Mouse (Mus musculus) kidney, embryonic 14.5 days (tissue): ENCODE measurements around the gene Wfdc1. TPM values are rescaled to one million over a fixed set of nuclear protein-coding genes. Genes with fewer than 3 reads are reported as not detected.
A peak's percentile ranks its signal among the peaks of the same experiment; 100 is the strongest.

Experiments
- ATAC-seq: fragments of 200-750 bp; cut with Nextera tagmentation; 2 replicates; pipeline ENCODE4 v1.8.0; 2017; ENCODE audit warnings: moderate number of reproducible peaks, mild to moderate bottlenecking, moderate TSS enrichment, moderate library complexity; ENCODE audit not compliant: low FRiP score, low TSS enrichment
- H3K27ac ChIP-seq: fragments of 300-500 bp; sonication (generic); 2 replicates; pipeline ENCODE4 v1.5.1; 2014; ENCODE audit warnings: low read depth, mild to moderate bottlenecking, low read length, moderate library complexity, mixed read lengths
- H3K27me3 ChIP-seq: fragments of 300-500 bp; sonication (generic); 2 replicates; pipeline ENCODE4 v1.6.1; 2014; ENCODE audit warnings: mild to moderate bottlenecking, low read length; ENCODE audit not compliant: control insufficient read depth, insufficient read depth
- H3K36me3 ChIP-seq: fragments of 300-500 bp; sonication (generic); 2 replicates; pipeline ENCODE4 v1.6.1; 2014; ENCODE audit warnings: low read length, mixed read lengths; ENCODE audit not compliant: control insufficient read depth, insufficient read depth
- H3K4me1 ChIP-seq: fragments of 300-500 bp; sonication (generic); 2 replicates; pipeline ENCODE4 v1.6.1; 2014; ENCODE audit warnings: low read length, mixed read lengths; ENCODE audit not compliant: control insufficient read depth, insufficient read depth
- H3K4me2 ChIP-seq: fragments of 300-500 bp; sonication (generic); replicated peaks from 2 replicates; pipeline ENCODE4 v1.6.1; 2014; ENCODE audit warnings: low read depth, mild to moderate bottlenecking, low read length
- H3K4me3 ChIP-seq: fragments of 300-500 bp; sonication (generic); 2 replicates; pipeline ENCODE4 v1.5.1; 2014; ENCODE audit warnings: mild to moderate bottlenecking, low read length
- H3K9ac ChIP-seq: fragments of 300-500 bp; sonication (generic); 2 replicates; pipeline ENCODE4 v1.6.1; 2014; ENCODE audit warnings: low read depth, mild to moderate bottlenecking, low read length, moderate library complexity
- H3K9me3 ChIP-seq: fragments of 300-500 bp; sonication (generic); 2 replicates; pipeline ENCODE4 v1.6.1; 2016; ENCODE audit warnings: low read length; ENCODE audit not compliant: control insufficient read depth
- WGBS: fragments of 180-500 bp; shearing (Covaris S2); extraction: QIAGEN DNeasy Blood & Tissue Kit; methylation state at CpG from one replicate; pipeline ENCODE4 v1.1.7; 2014; 5-methylcytosine and 5-hydroxymethylcytosine counted together
- polyA plus RNA-seq: library from polyadenylated mRNA; unstranded; fragments of >200 nt; fragmentation: Nextera tagmentation; extraction: Ambion mirVana; gene quantifications from 2 replicates; pipeline ENCODE4 v1.2.1, GENCODE M21; 2014

Gene Wfdc1
- polyA plus RNA-seq, 1 experiment from 2014 or later: 1.9 TPM

DNA sequence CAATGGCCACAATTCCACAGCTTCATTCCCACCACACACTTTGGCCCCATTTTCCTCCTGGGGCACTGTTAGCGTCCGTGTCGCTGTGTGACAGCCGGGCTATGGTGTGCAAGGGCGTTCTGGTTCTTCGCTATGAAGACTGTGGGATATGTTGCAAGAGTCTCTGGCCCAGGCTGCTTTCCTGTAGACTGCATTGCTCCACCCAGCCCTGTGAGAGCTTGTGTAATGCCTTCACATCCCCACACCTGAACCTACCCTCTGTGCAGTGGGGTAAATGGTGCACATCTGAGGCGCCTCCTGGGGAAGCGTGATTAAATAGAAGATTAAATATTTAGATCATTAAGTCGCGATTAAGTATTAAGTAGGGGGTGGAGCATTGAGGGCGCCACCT lies 43.5 kb downstream of the Wfdc1 start:
- no peak overlapping the region for H3K9ac ChIP-seq
- no peak overlapping the region for H3K4me2 ChIP-seq
- ATAC-seq: peak; percentile 32; the same call in 1 of the 2 replicates
- H3K9me3 ChIP-seq: no peaks in the 10 kb centered on the region
- H3K36me3 ChIP-seq: no peaks in the 10 kb centered on the region
- H3K27me3 ChIP-seq: no peaks in the 10 kb centered on the region
- H3K4me3 ChIP-seq: no peak overlapping the region
- WGBS: 74% methylated on average over 11 of the region's 11 CpGs
- H3K27ac ChIP-seq: peak overlapping the region; percentile 17; the same call in 1 of the 2 replicates
- 0 out of 2 replicates have a peak, but pooled peaks cover 10% of the 10 kb centered on the region for H3K4me1 ChIP-seq

- no peak overlapping the region for H3K4me3 ChIP-seq
- 69% methylated on average over 6 of the region's 6 CpGs for WGBS
- H3K4me1 ChIP-seq: 0 out of 2 replicates have a peak, but pooled peaks cover 10% of the 10 kb centered on the region
- H3K4me2 ChIP-seq: no peak overlapping the region
- H3K9me3 ChIP-seq: no peaks in the 10 kb centered on the region
- H3K9ac ChIP-seq: no peak overlapping the region
- no peak for ATAC-seq
- no peaks in the 10 kb centered on the region for H3K36me3 ChIP-seq
- no peak overlapping the region for H3K27ac ChIP-seq
- H3K27me3 ChIP-seq: no peaks in the 10 kb centered on the region
Observed at GRCm38 (mm10) chr8:119712226-119712625, 46.1 kb downstream of the Wfdc1 start.

- Histone ChIP-seq H3K36me3 (no peaks in the 10 kb centered on the region), H3K4me3 (no peak overlapping the region), H3K27me3 (no peaks in the 10 kb centered on the region), H3K27ac (no peak overlapping the region), H3K4me2 (no peak overlapping the region), H3K4me1 (0 out of 2 replicates have a peak, but pooled peaks cover 10% of the 10 kb centered on the region), H3K9me3 (no peaks in the 10 kb centered on the region), H3K9ac (no peak overlapping the region)
- no peak for ATAC-seq
- 85% methylated on average over 5 of the region's 5 CpGs for WGBS
Observed at GRCm38 (mm10) chr8:119713421-119713820, 47.3 kb downstream of the Wfdc1 start.

GRCm38 (mm10) chr8:119715221-119715620 lies 49.1 kb downstream of the Wfdc1 start:
- Histone ChIP-seq H3K4me1 (no peaks in the 10 kb centered on the region), H3K9me3 (no peaks in the 10 kb centered on the region), H3K27ac (no peak overlapping the region), H3K9ac (no peak overlapping the region), H3K36me3 (no peaks in the 10 kb centered on the region), H3K4me3 (no peak overlapping the region), H3K4me2 (no peak overlapping the region), H3K27me3 (no peaks in the 10 kb centered on the region)
- 62% methylated on average over 12 of the region's 12 CpGs for WGBS
- ATAC-seq: no peak

DNA sequence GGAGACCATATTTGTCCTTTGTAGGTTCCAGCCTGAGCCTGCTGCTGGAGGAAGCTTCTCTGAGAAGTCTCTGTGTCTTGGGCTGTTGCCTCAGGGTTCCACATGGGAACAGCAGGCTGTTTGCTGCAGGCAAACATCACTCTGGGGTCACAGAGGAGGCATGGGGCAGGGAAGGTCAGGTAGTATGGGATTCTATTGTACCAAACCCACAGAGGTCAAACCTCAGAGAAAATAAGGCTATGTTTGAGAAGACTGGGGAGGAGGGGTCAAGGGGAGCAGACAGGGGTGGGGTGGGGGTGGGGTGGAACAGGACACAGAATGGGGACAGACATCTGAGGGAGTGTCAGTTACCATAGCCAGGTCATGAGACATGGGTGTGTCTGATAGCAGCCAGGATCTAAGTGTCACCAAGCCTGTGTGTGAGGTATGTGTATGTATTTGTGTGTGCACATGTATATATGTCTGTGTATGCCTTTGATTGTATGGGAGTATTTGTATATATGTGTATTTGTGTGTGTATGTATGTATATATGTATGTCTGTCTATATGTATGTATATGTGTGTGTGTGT lies 50.6 kb downstream of the Wfdc1 start:
- ATAC-seq: no peak
- H3K36me3 ChIP-seq: no peaks in the 10 kb centered on the region
- H3K4me3 ChIP-seq: no peak overlapping the region
- H3K9ac ChIP-seq: no peak overlapping the region
- no peaks in the 10 kb centered on the region for H3K9me3 ChIP-seq
- no peak overlapping the region for H3K27ac ChIP-seq
- H3K27me3 ChIP-seq: no peaks in the 10 kb centered on the region
- H3K4me1 ChIP-seq: no peaks in the 10 kb centered on the region
- no peak overlapping the region for H3K4me2 ChIP-seq

- Histone ChIP-seq H3K4me2 (no peak overlapping the region), H3K4me3 (no peak overlapping the region), H3K9ac (no peak overlapping the region), H3K27me3 (no peaks in the 10 kb centered on the region), H3K27ac (no peak overlapping the region), H3K9me3 (no peaks in the 10 kb centered on the region), H3K36me3 (no peaks in the 10 kb centered on the region), H3K4me1 (no peaks in the 10 kb centered on the region)
- 64% methylated on average over 9 of the region's 9 CpGs for WGBS
- ATAC-seq: no peak
Observed at GRCm38 (mm10) chr8:119717765-119718164, 51.6 kb downstream of the Wfdc1 start.

DNA sequence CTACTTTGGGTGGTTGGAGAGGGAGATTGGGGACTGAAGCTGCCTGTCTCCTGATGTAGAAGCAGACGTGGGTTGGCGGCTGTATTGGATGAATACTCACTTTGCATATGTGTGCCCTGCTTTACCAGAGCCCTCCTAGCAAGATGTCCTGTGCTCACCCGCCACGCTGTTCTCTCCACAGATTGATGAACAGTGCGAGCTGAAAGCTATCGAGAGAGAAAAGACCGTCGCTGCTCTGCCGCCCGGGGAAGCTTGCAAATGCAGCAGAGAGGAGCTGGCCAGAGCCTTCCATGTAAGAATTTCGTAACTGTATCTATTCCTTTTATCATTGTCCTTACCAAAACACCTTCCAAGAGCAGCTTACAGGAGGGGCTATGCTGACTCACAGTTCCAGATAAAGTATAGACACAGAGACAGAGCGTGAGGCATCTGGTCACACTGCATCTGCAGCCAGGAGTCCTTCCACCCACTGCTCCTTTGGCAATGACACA lies 52.9 kb downstream of the Wfdc1 start:
- Histone ChIP-seq H3K9me3 (no peaks in the 10 kb centered on the region), H3K4me1 (no peaks in the 10 kb centered on the region), H3K4me3 (no peak overlapping the region), H3K27ac (no peak overlapping the region), H3K9ac (no peak overlapping the region), H3K36me3 (no peaks in the 10 kb centered on the region), H3K4me2 (no peak overlapping the region), H3K27me3 (no peaks in the 10 kb centered on the region)
- 65% methylated on average over 12 of the region's 12 CpGs for whole genome bisulfite sequencing
- no peak for ATAC-seq

GRCm38 (mm10) chr8:119722348-119722747 lies 56.2 kb downstream of the Wfdc1 start:
- ATAC-seq: no peak
- H3K4me3 ChIP-seq: no peak overlapping the region
- no peak overlapping the region for H3K27ac ChIP-seq
- no peaks in the 10 kb centered on the region for H3K36me3 ChIP-seq
- H3K27me3 ChIP-seq: no peaks in the 10 kb centered on the region
- WGBS: 64% methylated on average over 6 of the region's 6 CpGs
- H3K4me1 ChIP-seq: no peaks in the 10 kb centered on the region
- H3K9me3 ChIP-seq: no peaks in the 10 kb centered on the region
- no peak overlapping the region for H3K9ac ChIP-seq
- H3K4me2 ChIP-seq: no peak overlapping the region

GRCm38 (mm10) chr8:119723676-119724075 lies 57.5 kb downstream of the Wfdc1 start:
- Histone ChIP-seq H3K36me3 (no peaks in the 10 kb centered on the region), H3K27ac (no peak overlapping the region), H3K4me2 (no peak overlapping the region), H3K27me3 (no peaks in the 10 kb centered on the region), H3K9me3 (no peaks in the 10 kb centered on the region), H3K4me1 (no peaks in the 10 kb centered on the region), H3K9ac (no peak overlapping the region), H3K4me3 (no peak overlapping the region)
- no peak for ATAC-seq
- 69% methylated on average over 4 of the region's 4 CpGs for WGBS
